Mouse (Mus musculus) neural tube, embryonic 14.5 days (tissue): Measurements from ENCODE around the gene Adprhl2. TPM values are rescaled to one million over a fixed set of nuclear protein-coding genes. Genes with fewer than 3 reads are reported as not detected.

Experiments
- ATAC-seq: fragments of 200-750 bp; cut with Nextera tagmentation; 2 replicates; pipeline ENCODE4 v1.8.0; 2017; ENCODE audit warnings: low read depth, mild to moderate bottlenecking, moderate TSS enrichment, moderate library complexity
- H3K27ac ChIP-seq: fragments of 300-500 bp; sonication (generic); 2 replicates; pipeline ENCODE4 v1.5.1; 2014; ENCODE audit warnings: low read depth, mild to moderate bottlenecking, control low read depth, low read length, moderate library complexity, mixed read lengths
- H3K27me3 ChIP-seq: fragments of 300-500 bp; sonication (generic); 2 replicates; pipeline ENCODE4 v1.6.1; 2014; ENCODE audit warnings: low read length; ENCODE audit not compliant: control insufficient read depth, insufficient read depth
- H3K36me3 ChIP-seq: fragments of 300-500 bp; sonication (generic); 2 replicates; pipeline ENCODE4 v1.6.1; 2014; ENCODE audit warnings: low read length, mixed read lengths; ENCODE audit not compliant: control insufficient read depth, insufficient read depth
- H3K4me1 ChIP-seq: fragments of 300-500 bp; sonication (generic); 2 replicates; pipeline ENCODE4 v1.6.1; 2014; ENCODE audit warnings: low read length; ENCODE audit not compliant: control insufficient read depth, insufficient read depth
- H3K4me2 ChIP-seq: fragments of 300-500 bp; sonication (generic); 2 replicates; pipeline ENCODE4 v1.6.1; 2014; ENCODE audit warnings: mild to moderate bottlenecking, low read depth, low read length, control low read depth
- H3K4me3 ChIP-seq: fragments of 300-500 bp; sonication (generic); 2 replicates; pipeline ENCODE4 v1.5.1; 2014; ENCODE audit warnings: low read depth, low read length, control low read depth, mixed read lengths
- H3K9ac ChIP-seq: fragments of 300-500 bp; sonication (generic); replicated peaks from 2 replicates; pipeline ENCODE4 v1.6.1; 2014; ENCODE audit warnings: low read depth, mild to moderate bottlenecking, control low read depth, low read length, mixed read lengths
- H3K9me3 ChIP-seq: fragments of 300-500 bp; sonication (generic); 2 replicates; pipeline ENCODE4 v1.6.1; 2016; ENCODE audit warnings: low read length; ENCODE audit not compliant: control insufficient read depth
- WGBS: fragments of 180-500 bp; shearing (Covaris S2); extraction: QIAGEN DNeasy Blood & Tissue Kit; methylation state at CpG from one replicate; pipeline ENCODE4 v1.1.7; 2014; 5-methylcytosine and 5-hydroxymethylcytosine counted together
- polyA plus RNA-seq: library from polyadenylated mRNA; unstranded; fragments of >200 nt; fragmentation: Nextera tagmentation; extraction: Ambion mirVana; gene quantifications from 2 replicates; pipeline ENCODE4 v1.2.1, GENCODE M21; 2014

Adprhl2 gene
- polyA plus RNA-seq, 1 experiment from 2014 or later = 54.1 TPM

DNA sequence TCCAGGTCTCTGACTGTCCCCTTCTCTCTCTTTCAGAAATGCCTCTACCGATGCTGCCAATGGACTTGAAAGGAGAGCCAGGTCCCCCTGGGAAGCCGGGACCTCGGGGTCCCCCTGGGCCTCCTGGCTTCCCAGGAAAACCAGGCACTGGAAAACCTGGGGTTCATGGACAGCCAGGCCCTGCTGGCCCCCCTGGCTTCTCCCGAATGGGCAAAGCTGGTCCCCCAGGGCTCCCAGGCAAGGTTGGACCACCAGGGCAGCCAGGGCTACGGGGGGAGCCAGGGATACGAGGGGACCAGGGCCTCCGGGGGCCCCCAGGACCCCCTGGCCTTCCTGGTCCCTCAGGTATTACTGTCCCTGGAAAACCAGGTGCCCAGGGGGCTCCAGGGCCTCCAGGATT, 11.2 kb downstream of the Adprhl2 start:
- Histone ChIP-seq H3K27ac (no peak overlapping the region), H3K4me1 (no peaks in the 10 kb centered on the region; the same call in 1 of the 2 replicates), H3K36me3 (peaks cover 8% of the 10 kb centered on the region; the same call in 1 of the 2 replicates), H3K9me3 (no peaks in the 10 kb centered on the region), H3K27me3 (no peaks in the 10 kb centered on the region), H3K4me2 (no peak overlapping the region), H3K4me3 (no peak overlapping the region), H3K9ac (no peak overlapping the region)
- ATAC-seq = peak; percentile 33; the same call in 1 of the 2 replicates
- 67% methylated on average over 5 of the region's 7 CpGs for WGBS

DNA sequence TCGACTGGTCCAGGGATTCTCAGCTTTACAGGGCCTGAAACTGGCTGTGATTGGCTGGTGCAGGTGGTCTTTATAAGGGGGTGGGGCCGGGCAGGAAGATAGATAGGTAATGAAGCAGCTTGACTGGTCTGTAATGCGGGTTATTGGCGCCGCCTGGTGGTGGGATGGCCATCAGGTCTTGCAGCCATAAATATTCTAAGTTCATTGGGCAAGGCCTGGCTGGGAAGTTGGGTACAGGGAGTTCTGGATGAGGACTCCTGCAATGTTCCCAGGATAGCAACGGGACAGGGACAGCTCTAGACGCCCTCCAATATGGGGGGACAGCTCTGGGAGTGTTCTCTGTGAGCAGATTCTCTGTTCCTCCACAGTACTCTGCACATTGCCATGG, 11.6 kb downstream of the Adprhl2 start:
- Histone ChIP-seq H3K9me3 (no peaks in the 10 kb centered on the region), H3K9ac (no peak overlapping the region), H3K27me3 (no peaks in the 10 kb centered on the region), H3K27ac (no peak overlapping the region), H3K4me3 (peak overlapping the region; percentile 8; the same call in 1 of the 2 replicates), H3K4me1 (no peaks in the 10 kb centered on the region; the same call in 1 of the 2 replicates), H3K36me3 (peaks cover 8% of the 10 kb centered on the region; the same call in 1 of the 2 replicates), H3K4me2 (peak overlapping the region; percentile 38; the same call in 1 of the 2 replicates)
- WGBS = 1% methylated on average over 7 of the region's 7 CpGs
- ATAC-seq = peak; percentile 86

DNA sequence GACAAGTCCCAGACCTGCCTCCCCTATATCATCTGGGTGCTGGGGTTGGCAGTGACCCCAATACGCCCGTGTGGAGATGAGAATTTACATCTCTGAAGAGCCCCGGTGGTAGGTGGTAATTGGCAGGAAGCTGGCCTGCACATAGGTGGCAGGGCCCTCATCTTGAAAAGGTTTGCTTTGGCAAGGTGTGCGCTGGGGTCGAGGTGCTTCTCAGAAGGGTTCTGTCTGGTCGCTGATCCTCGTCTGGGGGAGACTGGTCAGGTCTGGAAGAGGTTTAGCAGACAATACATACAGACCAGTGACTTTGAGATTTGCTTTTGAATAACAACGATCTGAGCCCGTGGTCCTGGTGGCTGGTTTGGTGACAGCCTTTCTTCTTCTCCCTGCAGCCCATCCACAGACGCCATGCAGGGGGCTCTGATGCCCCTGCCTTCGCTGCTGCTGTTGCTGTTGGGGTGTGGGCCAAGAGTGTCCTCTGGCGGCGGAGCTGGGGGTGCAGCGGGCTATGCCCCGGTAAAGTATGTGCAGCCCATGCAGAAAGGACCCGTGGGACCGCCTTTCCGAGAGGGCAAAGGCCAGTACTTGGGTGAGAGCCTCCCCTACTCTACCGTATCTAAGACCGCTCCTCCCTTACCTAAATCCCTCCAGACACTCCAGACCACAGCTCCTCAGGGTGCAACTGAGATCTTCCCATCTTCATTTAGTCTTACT, 12.1 kb downstream of the Adprhl2 start:
- no peaks in the 10 kb centered on the region; the same call in 1 of the 2 replicates for H3K4me1 ChIP-seq
- no peak overlapping the region for H3K27ac ChIP-seq
- no peaks in the 10 kb centered on the region for H3K27me3 ChIP-seq
- peak overlapping the region; percentile 38 for H3K4me2 ChIP-seq
- H3K36me3 ChIP-seq = peaks cover 3% of the 10 kb centered on the region; the same call in 1 of the 2 replicates
- 19% methylated on average over 20 of the region's 20 CpGs for WGBS
- ATAC-seq = peak; percentile 45
- no peaks in the 10 kb centered on the region for H3K9me3 ChIP-seq
- no peak overlapping the region for H3K9ac ChIP-seq
- peak overlapping the region; percentile 8; the same call in 1 of the 2 replicates for H3K4me3 ChIP-seq

DNA sequence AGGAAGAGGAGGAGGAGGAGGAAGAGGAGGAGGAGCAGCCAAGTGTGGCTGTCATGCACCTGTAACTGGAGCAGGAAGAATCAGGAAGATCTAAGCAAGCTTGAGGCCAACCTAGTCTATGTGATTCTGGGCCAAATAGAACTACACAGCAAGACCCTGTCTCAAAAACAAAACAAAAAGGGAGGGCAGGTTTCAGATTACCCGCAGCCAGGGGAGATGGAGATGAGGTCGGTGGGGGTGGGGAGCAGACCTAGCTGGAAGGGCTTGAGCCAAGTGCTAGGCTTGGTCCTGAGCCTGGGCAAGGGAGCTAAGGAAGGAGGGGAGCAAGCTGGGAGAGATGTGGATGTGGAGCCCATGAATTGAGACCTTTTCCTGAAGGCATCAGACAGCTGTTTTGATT, 14.7 kb downstream of the Adprhl2 start:
- H3K27ac ChIP-seq = no peak overlapping the region
- ATAC-seq = no peak
- WGBS = 14% methylated on average over 2 of the region's 2 CpGs
- peaks cover 2% of the 10 kb centered on the region for H3K4me1 ChIP-seq
- H3K36me3 ChIP-seq = no peaks in the 10 kb centered on the region
- peaks cover 10% of the 10 kb centered on the region for H3K27me3 ChIP-seq
- H3K4me2 ChIP-seq = no peak overlapping the region
- H3K4me3 ChIP-seq = no peak overlapping the region
- H3K9me3 ChIP-seq = no peaks in the 10 kb centered on the region
- H3K9ac ChIP-seq = no peak overlapping the region

DNA sequence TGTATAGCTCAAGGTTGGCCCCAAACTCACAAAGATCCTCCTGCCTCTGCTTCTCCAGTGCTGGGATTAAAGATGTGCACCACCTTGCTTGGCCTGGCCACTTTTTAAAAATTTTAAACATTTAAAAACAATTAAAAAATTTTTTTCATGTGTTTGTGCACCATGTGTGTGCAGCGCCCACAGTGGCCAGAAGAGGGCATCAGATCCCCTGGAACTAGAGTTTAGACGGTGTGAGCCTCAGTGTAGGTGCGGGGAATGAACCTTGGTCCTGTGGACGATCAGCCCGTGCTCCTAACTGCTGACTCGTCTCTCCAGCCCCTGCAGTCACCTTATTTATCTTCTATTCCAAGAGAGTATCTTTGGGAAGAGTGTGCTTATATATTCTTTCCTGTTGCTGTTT, 15.4 kb downstream of the Adprhl2 start:
- Histone ChIP-seq H3K4me1 (peaks cover 9% of the 10 kb centered on the region), H3K4me3 (no peak overlapping the region), H3K9me3 (no peaks in the 10 kb centered on the region), H3K36me3 (no peaks in the 10 kb centered on the region), H3K27me3 (peaks cover 16% of the 10 kb centered on the region), H3K4me2 (no peak overlapping the region), H3K27ac (no peak overlapping the region), H3K9ac (no peak overlapping the region)
- ATAC-seq = no peak
- 89% methylated on average over 6 of the region's 6 CpGs for WGBS

- H3K9me3 ChIP-seq = no peaks in the 10 kb centered on the region
- H3K4me1 ChIP-seq = peaks cover 11% of the 10 kb centered on the region
- H3K36me3 ChIP-seq = no peaks in the 10 kb centered on the region
- no peak for ATAC-seq
- 100% methylated on average over 1 of the region's 1 CpGs for WGBS
- H3K27me3 ChIP-seq = peaks cover 22% of the 10 kb centered on the region
- H3K27ac ChIP-seq = no peak overlapping the region
- H3K9ac ChIP-seq = no peak overlapping the region
- no peak overlapping the region for H3K4me3 ChIP-seq
- H3K4me2 ChIP-seq = no peak overlapping the region
These were observed 16.1 kb downstream of the Adprhl2 start for GRCm38 (mm10) chr4:126305428-126305827.

GRCm38 (mm10) chr4:126303877-126304276, 17.6 kb downstream of the Adprhl2 start:
- no peak overlapping the region for H3K4me2 ChIP-seq
- no peak for ATAC-seq
- peaks cover 30% of the 10 kb centered on the region for H3K27me3 ChIP-seq
- no peak overlapping the region for H3K27ac ChIP-seq
- WGBS = 52% methylated on average over 4 of the region's 4 CpGs
- no peak overlapping the region for H3K4me3 ChIP-seq
- H3K9me3 ChIP-seq = no peaks in the 10 kb centered on the region
- peaks cover 11% of the 10 kb centered on the region; the same call in 1 of the 2 replicates for H3K4me1 ChIP-seq
- H3K9ac ChIP-seq = no peak overlapping the region
- no peaks in the 10 kb centered on the region for H3K36me3 ChIP-seq

DNA sequence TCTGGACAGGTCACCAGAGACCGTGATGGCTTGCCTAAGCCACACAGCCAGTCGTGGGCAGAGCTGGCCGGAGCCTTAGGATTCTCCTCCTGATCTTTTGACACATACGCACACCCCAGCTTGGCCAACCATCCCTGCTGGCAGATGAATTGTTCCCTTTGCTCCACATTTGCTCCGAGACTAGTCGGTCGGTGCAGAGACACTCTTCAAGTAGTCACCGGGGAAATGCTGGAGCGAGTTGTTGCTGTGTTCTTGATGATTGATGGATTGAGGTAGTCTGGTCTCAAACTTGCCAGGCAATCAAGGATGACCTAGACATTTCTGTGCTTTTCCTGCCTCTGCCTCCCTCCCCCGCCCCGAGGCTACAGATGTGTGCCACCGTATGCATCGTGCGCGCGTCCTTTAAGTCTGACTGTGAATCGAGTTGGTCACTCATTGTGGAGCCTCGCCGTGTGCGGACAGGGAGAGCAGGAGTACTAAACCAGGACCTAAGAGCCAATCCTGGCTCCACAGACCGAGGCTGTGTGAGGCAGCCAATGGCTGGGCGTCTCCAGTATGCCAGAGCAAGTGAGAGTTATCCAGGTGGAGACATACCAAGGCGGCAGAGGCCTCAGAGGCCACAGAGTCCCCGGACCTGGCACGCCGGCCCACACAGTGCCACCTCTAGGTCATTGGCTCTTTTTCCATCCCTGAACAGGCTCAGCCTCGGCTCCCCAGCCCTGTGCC, 19.8 kb downstream of the Adprhl2 start:
- no peaks in the 10 kb centered on the region for H3K9me3 ChIP-seq
- H3K4me1 ChIP-seq = peaks cover 15% of the 10 kb centered on the region; the same call in 1 of the 2 replicates
- H3K9ac ChIP-seq = no peak overlapping the region
- 4% methylated on average over 27 of the region's 27 CpGs for WGBS
- no peaks in the 10 kb centered on the region for H3K36me3 ChIP-seq
- H3K27ac ChIP-seq = no peak overlapping the region
- H3K4me2 ChIP-seq = peak overlapping the region; percentile 34; the same call in 1 of the 2 replicates
- H3K27me3 ChIP-seq = peaks cover 33% of the 10 kb centered on the region
- no peak for ATAC-seq
- peak overlapping the region; percentile 3; the same call in 1 of the 2 replicates for H3K4me3 ChIP-seq
